In the genomic region with DNA sequence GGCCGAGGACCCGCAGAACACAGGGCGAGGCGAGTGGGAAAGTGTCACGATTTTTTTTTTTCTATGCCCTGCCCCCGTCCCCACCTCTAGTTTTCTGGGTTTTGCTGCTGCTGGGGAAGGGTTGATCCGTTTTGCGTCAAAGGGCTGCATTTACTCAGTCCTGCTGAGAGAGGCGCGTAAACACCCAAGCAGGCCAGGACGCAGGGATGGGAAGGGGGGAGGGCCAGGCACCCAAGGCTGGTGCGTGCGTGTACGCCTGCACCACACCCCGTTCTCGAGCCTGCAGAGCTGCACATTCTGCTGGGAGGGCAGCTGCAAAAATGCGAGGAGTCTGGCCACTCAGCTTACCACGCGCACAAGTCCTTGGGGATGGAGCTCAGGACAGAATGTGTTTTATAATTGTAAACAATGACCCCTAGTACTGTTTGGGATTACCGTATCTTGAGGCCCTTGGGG, we compare ENCODE assay signal across 8 mouse cellular contexts. TPM values are rescaled to one million over a fixed set of nuclear protein-coding genes. Genes with fewer than 3 reads are reported as not detected.
DNase-seq lines count a peak whose midpoint lies in the region; ATAC-seq lines count a peak whose summit lies in the region.

No protein-coding gene starts in this region.

- intact Hi-C loops in gastrocnemius, postnatal 14 days (cut with DNase I; ENCODE audit: low total_unique reads): no loop called here

- under 1% methylated on average over 20 of the region's 20 CpGs for WGBS in intestine, embryonic 14.5 days

- H3K4me1 ChIP-seq in intestine, embryonic 14.5 days (replicated peaks; ENCODE audit: control insufficient read depth, insufficient read depth, low read length): peaks cover 13% of the 10 kb centered on the region; the same call in 1 of the 2 replicates

- peak overlapping the region; percentile 99 for H3K27ac ChIP-seq in intestine, embryonic 14.5 days (ENCODE audit: low read depth)

- peak; percentile 56 for DNase-seq in R1 (ENCODE audit: low read depth, low spot score)
- peak; percentile 63 for DNase-seq in embryo, embryonic 10 days (ENCODE audit: low spot score)
- peak; percentile 88 for DNase-seq in gastrocnemius, postnatal 14 days
- DNase-seq in intestine, embryonic 14.5 days (ENCODE audit: low spot score): peak; percentile 87
- peak; percentile 47 to 78 for DNase-seq in left cerebral cortex, adult 9 months (ENCODE audit: low spot score in 2 of 2)
- DNase-seq in right cerebral cortex, postnatal 14 days: peak; percentile 63

- H3K4me3 ChIP-seq in intestine, embryonic 14.5 days (ENCODE audit: low read depth, low read length): peak overlapping the region; percentile 86

- peak; percentile 32; the same call in 1 of the 2 replicates for ATAC-seq in intestine, embryonic 14.5 days (replicated peaks; ENCODE audit: low FRiP score, low TSS enrichment, low read depth)
- ATAC-seq in megakaryocyte, adult 5-6 weeks (ENCODE audit: poor library complexity, severe bottlenecking): peak; percentile 32
- no peak for ATAC-seq in erythroblast, adult 5-6 weeks (replicated peaks; ENCODE audit: low FRiP score, poor library complexity, severe bottlenecking)

- no peaks in the 10 kb centered on the region for H3K36me3 ChIP-seq in intestine, embryonic 14.5 days (ENCODE audit: control insufficient read depth, insufficient read depth, low read length)

- no peaks in the 10 kb centered on the region for H3K27me3 ChIP-seq in intestine, embryonic 14.5 days (replicated peaks; ENCODE audit: control insufficient read depth, insufficient read depth, low read length)

- H3K4me2 ChIP-seq in intestine, embryonic 14.5 days (ENCODE audit: low read length): peak overlapping the region; percentile 87

- no peaks in the 10 kb centered on the region for H3K9me3 ChIP-seq in intestine, embryonic 14.5 days (ENCODE audit: control insufficient read depth, low read length)

- peak overlapping the region; percentile 72 for H3K9ac ChIP-seq in intestine, embryonic 14.5 days (ENCODE audit: low read length)

RNA-seq across cellular contexts. Expression of a gene that starts 2.0 kb away (rescaled TPM):
- total RNA-seq in gastrocnemius, postnatal 14 days (2021): 10 to 100 TPM; 24.1 to 24.9 TPM
- polyA plus RNA-seq in intestine, embryonic 14.5 days (2014; fragmentation: Nextera tagmentation; extraction: Ambion mirVana): 10.1 and 10.2 TPM in 2 replicates
- total RNA-seq in megakaryocyte, adult 5-6 weeks (2015): 126 and 128 TPM in 2 replicates
- total RNA-seq in megakaryocyte, adult 5-6 weeks (2017): 66.3 and 84.1 TPM in 2 replicates
- total RNA-seq in erythroblast, adult 5-6 weeks (2015; ENCODE audit: low replicate concordance): 11.7 and 12.7 TPM in 2 replicates
- total RNA-seq in erythroblast, adult 5-6 weeks (2017; ENCODE audit: low replicate concordance): 4.0 and 4.3 TPM in 2 replicates
